Mouse (Mus musculus): ENCODE measurements around the gene Apmap. TPM values are rescaled to one million over a fixed set of nuclear protein-coding genes. Genes with fewer than 3 reads are reported as not detected.
A peak's percentile ranks its signal among the peaks of the same experiment; 100 is the strongest.
"Not testable (repeated sequence)": the region's sequence is repeated elsewhere in the genome, so short reads cannot be mapped to it uniquely, and the experiment has no call there.

The Apmap gene
- polyA plus RNA-seq, 1 experiment, result 83.3 TPM

DNA sequence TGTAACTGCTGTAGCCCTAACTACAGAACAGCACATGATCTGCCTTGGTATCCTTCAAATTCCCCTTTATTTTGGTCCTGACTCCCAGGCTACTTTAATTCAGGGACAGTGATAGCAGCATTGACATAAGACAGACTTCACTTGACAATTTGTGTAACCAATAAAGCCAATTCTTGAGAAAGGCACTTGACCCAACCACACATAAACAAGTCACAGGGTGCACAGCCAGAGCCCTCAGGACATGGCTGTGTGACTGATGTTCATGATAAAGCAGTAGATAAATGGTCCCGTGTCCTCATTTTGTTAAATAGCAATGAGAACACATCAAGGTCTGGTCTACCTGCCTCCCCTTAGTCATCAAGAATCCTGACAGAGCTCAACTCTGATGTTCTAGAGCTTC is 28.7 kb downstream of the Apmap start:
- Histone ChIP-seq H3K27me3 (ENCODE audit: control insufficient read depth, insufficient read depth, low read length) (no peaks in the 10 kb centered on the region), H3K4me1 (ENCODE audit: control insufficient read depth, insufficient read depth, low read length) (no peaks in the 10 kb centered on the region), H3K4me3 (replicated peaks; ENCODE audit: insufficient read depth, low read depth, low read length) (no peak overlapping the region), H3K27ac (ENCODE audit: insufficient read depth, low read length) (no peak overlapping the region)
- no peak for DNase-seq
- 93% methylated on average over 1 of the region's 1 CpGs for WGBS
- TF ChIP-seq CTCF (IDR thresholded peaks at IDR 0.05; ENCODE audit: borderline replicate concordance, insufficient read depth, low read depth, low read length) (no peak), POLR2A (IDR thresholded peaks at IDR 0.05; ENCODE audit: borderline replicate concordance, insufficient read depth, low read length) (no peak)

DNA sequence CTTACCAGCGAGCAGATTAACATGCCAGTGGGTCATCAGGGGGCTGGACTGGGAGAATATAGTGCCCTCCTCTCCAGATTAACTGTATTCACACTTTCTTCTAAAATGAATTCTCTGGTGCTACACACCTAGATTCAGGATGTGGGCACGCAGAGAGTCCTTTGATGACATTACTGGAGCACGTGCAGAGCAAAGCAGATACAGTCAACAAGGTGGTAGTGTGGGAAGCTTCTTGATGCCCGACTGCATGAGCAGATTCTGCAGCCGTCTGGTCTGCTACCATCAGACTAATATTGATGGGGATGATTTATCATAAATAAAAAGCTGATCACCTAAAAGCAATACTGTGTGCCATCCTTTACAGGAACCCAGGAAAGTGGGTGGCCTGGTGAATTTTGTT is 29.8 kb downstream of the Apmap start:
- WGBS, result 86% methylated on average over 5 of the region's 5 CpGs

DNA sequence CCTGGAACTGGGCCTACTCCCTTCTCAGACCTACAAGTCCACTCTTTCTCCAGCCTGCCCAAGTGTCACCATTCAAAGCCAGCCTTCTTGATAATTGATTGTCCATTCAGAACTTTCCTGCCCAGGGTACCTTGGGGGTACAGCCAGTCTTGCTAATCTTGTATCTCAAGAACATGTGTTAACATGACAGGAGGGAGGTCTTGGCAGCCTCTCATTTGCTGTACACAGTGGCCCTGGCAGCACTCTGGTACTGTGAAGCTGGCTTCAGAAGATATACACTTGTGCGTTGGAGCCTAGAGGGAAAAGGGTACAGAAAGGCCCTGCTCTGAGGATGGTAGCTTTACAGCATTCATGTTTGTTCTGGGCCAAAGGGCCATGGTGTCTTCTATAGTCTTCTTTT is 32.1 kb downstream of the Apmap start:
- TF ChIP-seq POLR2A (IDR thresholded peaks at IDR 0.05; ENCODE audit: borderline replicate concordance, insufficient read depth, low read length), result no peak
- no peak for TF ChIP-seq CTCF (IDR thresholded peaks at IDR 0.05; ENCODE audit: borderline replicate concordance, insufficient read depth, low read depth, low read length)
- no peak overlapping the region for H3K27ac ChIP-seq (ENCODE audit: insufficient read depth, low read length)
- no peaks in the 10 kb centered on the region for H3K27me3 ChIP-seq (ENCODE audit: control insufficient read depth, insufficient read depth, low read length)
- no peaks in the 10 kb centered on the region for H3K4me1 ChIP-seq (ENCODE audit: control insufficient read depth, insufficient read depth, low read length)
- DNase-seq, result no peak
- no peak overlapping the region for H3K4me3 ChIP-seq (replicated peaks; ENCODE audit: insufficient read depth, low read depth, low read length)
- WGBS, result 18% methylated on average over 1 of the region's 1 CpGs

More for the DNA sequence above, 29.8 kb downstream of the Apmap start:
- Histone ChIP-seq H3K4me1 (ENCODE audit: control insufficient read depth, insufficient read depth, low read length) (no peaks in the 10 kb centered on the region), H3K27me3 (ENCODE audit: control insufficient read depth, insufficient read depth, low read length) (no peaks in the 10 kb centered on the region), H3K27ac (ENCODE audit: insufficient read depth, low read length) (no peak overlapping the region), H3K4me3 (replicated peaks; ENCODE audit: insufficient read depth, low read depth, low read length) (no peak overlapping the region)
- TF ChIP-seq CTCF (IDR thresholded peaks at IDR 0.05; ENCODE audit: borderline replicate concordance, insufficient read depth, low read depth, low read length), result no peak
- no peak for TF ChIP-seq POLR2A (IDR thresholded peaks at IDR 0.05; ENCODE audit: borderline replicate concordance, insufficient read depth, low read length)
- no peak for DNase-seq

DNA sequence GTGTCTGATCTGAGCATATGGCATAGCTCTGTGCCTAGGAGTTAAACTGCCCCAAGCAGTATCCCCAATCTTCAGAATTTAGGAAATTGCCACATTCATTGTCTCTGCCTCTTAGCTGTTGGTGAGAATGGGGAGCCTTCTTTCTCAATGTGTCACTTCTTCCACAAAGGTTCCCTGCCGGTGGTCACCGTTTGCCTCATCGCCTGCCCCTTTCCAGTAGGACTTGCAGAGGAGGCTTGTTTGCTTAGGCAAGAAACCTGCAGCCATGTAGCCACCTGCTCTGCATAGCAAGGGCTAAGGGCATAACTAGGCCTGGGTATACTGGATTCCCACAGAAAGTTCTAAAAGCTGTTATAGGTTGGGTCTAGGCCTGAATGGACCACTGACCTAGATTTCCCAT is 35.9 kb downstream of the Apmap start:
- H3K4me3 ChIP-seq (replicated peaks; ENCODE audit: insufficient read depth, low read depth, low read length), result no peak overlapping the region
- H3K27ac ChIP-seq (ENCODE audit: insufficient read depth, low read length), result no peak overlapping the region
- no peaks in the 10 kb centered on the region for H3K4me1 ChIP-seq (ENCODE audit: control insufficient read depth, insufficient read depth, low read length)
- 92% methylated on average over 3 of the region's 3 CpGs for WGBS
- no peaks in the 10 kb centered on the region for H3K27me3 ChIP-seq (ENCODE audit: control insufficient read depth, insufficient read depth, low read length)
- no peak for DNase-seq
- no peak for TF ChIP-seq POLR2A (IDR thresholded peaks at IDR 0.05; ENCODE audit: borderline replicate concordance, insufficient read depth, low read length)
- no peak for TF ChIP-seq CTCF (IDR thresholded peaks at IDR 0.05; ENCODE audit: borderline replicate concordance, insufficient read depth, low read depth, low read length)

DNA sequence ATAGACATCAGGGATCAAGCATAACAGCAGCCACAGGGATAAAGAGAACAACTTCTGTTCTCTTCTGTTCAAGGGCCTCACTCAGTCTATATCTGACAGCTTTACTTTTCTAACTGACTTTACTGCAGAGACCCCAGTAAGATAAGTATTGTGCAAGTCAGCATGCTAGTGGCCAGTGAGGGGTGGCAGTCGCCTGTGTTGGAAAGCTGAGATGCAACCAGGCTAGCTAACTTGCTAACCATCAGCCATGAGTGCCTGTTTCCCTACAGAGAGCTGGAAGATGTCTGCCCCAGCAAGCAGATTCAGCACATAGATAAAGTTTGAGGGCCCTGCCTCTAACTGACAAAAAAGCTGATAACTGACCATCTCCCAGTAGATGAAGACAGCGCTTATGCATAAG is 37.6 kb downstream of the Apmap start:
- no peak for TF ChIP-seq POLR2A (IDR thresholded peaks at IDR 0.05; ENCODE audit: borderline replicate concordance, insufficient read depth, low read length)
- no peak for TF ChIP-seq CTCF (IDR thresholded peaks at IDR 0.05; ENCODE audit: borderline replicate concordance, insufficient read depth, low read depth, low read length)
- Histone ChIP-seq H3K27me3 (ENCODE audit: control insufficient read depth, insufficient read depth, low read length) (no peaks in the 10 kb centered on the region), H3K27ac (ENCODE audit: insufficient read depth, low read length) (no peak overlapping the region), H3K4me3 (replicated peaks; ENCODE audit: insufficient read depth, low read depth, low read length) (no peak overlapping the region), H3K4me1 (ENCODE audit: control insufficient read depth, insufficient read depth, low read length) (no peaks in the 10 kb centered on the region)
- no peak for DNase-seq
- WGBS, result 87% methylated on average over 2 of the region's 2 CpGs

DNA sequence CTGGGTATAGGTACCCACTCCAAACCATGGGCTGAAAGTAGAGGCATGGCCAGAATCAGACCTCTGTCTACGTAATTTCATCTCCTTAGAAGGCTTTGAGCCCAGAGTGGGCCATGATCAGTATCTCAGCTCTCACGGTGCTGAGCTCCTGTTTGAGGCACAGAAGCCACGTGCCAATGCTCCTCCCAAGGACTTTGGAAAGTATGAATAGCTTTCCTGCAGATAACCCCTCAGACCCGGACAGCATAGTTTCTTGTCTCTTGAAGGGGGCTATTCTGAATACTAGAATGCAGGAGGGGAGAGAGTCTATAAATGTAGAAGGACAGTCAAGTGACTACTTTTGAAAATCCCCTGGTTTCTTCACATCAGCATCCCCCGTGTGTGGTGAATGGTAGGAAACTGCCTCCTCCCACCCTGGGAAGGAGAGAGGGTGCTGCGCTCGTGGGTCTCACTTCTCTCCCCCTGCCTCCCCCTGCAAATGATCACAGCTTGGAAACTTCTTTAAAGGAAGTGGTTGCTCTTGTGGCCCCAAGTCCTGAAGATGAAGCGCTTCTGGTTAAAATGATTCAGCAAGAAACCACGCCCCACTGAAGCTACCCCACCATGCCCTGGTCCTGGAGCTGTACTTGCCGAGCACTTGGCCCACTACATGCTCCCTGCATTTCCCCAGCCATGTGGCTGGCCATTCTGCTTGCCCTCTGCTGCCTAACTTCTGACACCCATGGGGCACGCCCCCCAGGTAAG is 38.3 kb downstream of the Apmap start, which contains the start of gene Cst7:
Gene Cst7 (plus strand): TSS at position 569 of the 744 bp plus-strand sequence.
- no peak for DNase-seq
- WGBS, result 83% methylated on average over 11 of the region's 11 CpGs
- no peak within 1 kb of the TSS for H3K27ac ChIP-seq (ENCODE audit: insufficient read depth, low read length)
- no peaks in the 10 kb centered on the region for H3K4me1 ChIP-seq (ENCODE audit: control insufficient read depth, insufficient read depth, low read length)
- H3K4me3 ChIP-seq (replicated peaks; ENCODE audit: insufficient read depth, low read depth, low read length), result no peak within 1 kb of the TSS
- H3K27me3 ChIP-seq (ENCODE audit: control insufficient read depth, insufficient read depth, low read length), result no peaks in the 10 kb centered on the region
- no peak for TF ChIP-seq POLR2A (IDR thresholded peaks at IDR 0.05; ENCODE audit: borderline replicate concordance, insufficient read depth, low read length)
- no peak for TF ChIP-seq CTCF (IDR thresholded peaks at IDR 0.05; ENCODE audit: borderline replicate concordance, insufficient read depth, low read depth, low read length)

DNA sequence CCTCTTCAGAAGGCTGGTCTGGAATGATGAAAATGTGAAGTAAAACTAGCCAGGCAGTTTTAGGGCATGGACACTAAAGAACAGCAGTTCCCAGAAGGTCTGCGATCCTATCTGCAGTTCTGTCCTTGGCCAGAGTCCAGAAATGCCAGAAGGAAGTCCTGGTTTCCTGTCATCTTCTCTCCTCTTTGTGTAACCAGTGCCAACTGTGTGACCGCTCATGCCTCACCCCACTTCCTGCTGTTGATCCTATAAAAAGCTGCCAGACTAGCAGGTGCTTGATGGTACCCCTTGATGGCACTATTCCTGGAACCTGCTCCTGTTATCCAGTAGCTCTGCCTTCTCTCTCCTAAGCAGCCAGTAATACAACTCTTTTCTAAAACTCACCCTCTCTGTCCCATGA is 41.3 kb downstream of the Apmap start:
- TF ChIP-seq CTCF (IDR thresholded peaks at IDR 0.05; ENCODE audit: borderline replicate concordance, insufficient read depth, low read depth, low read length) (no peak), POLR2A (IDR thresholded peaks at IDR 0.05; ENCODE audit: borderline replicate concordance, insufficient read depth, low read length) (no peak)
- H3K4me1 ChIP-seq (ENCODE audit: control insufficient read depth, insufficient read depth, low read length), result no peaks in the 10 kb centered on the region
- no peak overlapping the region for H3K27ac ChIP-seq (ENCODE audit: insufficient read depth, low read length)
- H3K27me3 ChIP-seq (ENCODE audit: control insufficient read depth, insufficient read depth, low read length), result no peaks in the 10 kb centered on the region
- no peak overlapping the region for H3K4me3 ChIP-seq (replicated peaks; ENCODE audit: insufficient read depth, low read depth, low read length)
- 5% methylated on average over 2 of the region's 2 CpGs for WGBS
- DNase-seq, result peak; percentile 25 to 69

DNA sequence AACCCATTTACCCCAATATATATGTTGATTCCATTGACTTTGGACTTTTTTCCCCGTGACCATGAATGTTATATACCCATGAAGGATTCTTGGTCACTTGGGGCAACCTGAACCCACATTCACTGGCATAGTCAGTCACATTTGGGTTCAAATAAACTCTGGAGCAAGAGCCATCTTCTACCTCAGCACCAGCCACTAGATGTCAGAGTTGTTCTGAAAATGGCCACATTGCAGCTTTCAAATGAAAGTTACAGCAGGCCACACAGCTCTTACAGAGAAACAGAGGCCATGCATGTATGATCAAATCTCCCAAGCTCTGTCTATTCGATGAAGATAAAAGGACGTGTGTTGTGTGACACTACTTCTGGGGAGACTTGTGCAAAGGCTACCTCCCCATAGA is 49.8 kb downstream of the Apmap start:
- no peaks in the 10 kb centered on the region for H3K4me1 ChIP-seq (ENCODE audit: control insufficient read depth, insufficient read depth, low read length)
- H3K27ac ChIP-seq (ENCODE audit: insufficient read depth, low read length), result no peak overlapping the region
- TF ChIP-seq POLR2A (IDR thresholded peaks at IDR 0.05; ENCODE audit: borderline replicate concordance, insufficient read depth, low read length) (no peak), CTCF (IDR thresholded peaks at IDR 0.05; ENCODE audit: borderline replicate concordance, insufficient read depth, low read depth, low read length) (peak; percentile 12; the same call in 1 of the 2 replicates)
- no peak for DNase-seq
- H3K4me3 ChIP-seq (replicated peaks; ENCODE audit: insufficient read depth, low read depth, low read length), result no peak overlapping the region
- no peaks in the 10 kb centered on the region for H3K27me3 ChIP-seq (ENCODE audit: control insufficient read depth, insufficient read depth, low read length)
- WGBS, result 55% methylated on average over 3 of the region's 3 CpGs

DNA sequence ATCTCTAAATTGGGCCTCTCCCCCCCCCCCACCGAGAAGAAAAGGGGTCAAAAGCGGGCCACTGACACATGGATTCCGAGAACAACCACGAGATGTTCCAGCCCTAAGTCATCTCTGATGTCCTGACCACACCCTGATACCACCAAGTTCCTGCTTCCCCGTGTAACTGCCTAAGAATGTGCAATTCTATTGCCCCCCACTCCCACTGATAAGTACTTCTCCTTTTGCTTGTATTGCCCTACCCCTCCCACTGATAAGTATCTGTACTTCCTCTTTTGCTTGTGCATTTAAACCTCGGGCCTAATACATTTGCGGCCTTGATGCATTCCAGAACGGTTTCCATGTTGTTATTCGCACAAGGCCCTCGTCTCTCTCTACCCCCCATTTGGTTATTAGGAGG is 58.8 kb downstream of the Apmap start:
- H3K4me3 ChIP-seq (replicated peaks; ENCODE audit: insufficient read depth, low read depth, low read length); H3K4me1 ChIP-seq (ENCODE audit: control insufficient read depth, insufficient read depth, low read length); H3K27me3 ChIP-seq (ENCODE audit: control insufficient read depth, insufficient read depth, low read length); DNase-seq; H3K27ac ChIP-seq (ENCODE audit: insufficient read depth, low read length): not testable (repeated sequence)
- 78% methylated on average over 10 of the region's 10 CpGs for WGBS

Data from cerebellum, adult 2 months (tissue).